Mouse (Mus musculus): ENCODE measurements around the gene Vill.

GRCm38 (mm10) chr9:119010156-119010710, 42.3 kb upstream of the Vill start:
- TF ChIP-seq CTCF (IDR thresholded peaks at IDR 0.05; ENCODE audit: control insufficient read depth, insufficient read depth, insufficient replicate concordance, low read depth, low read length), result no peak
- TF ChIP-seq POLR2A (IDR thresholded peaks at IDR 0.05; ENCODE audit: control insufficient read depth, low read depth, low read length), result no peak
